Mouse (Mus musculus) embryonic fibroblast, embryonic 13.5 days (primary cell): ENCODE measurements around the gene Ecsit.

Source experiments
- CTCF ChIP-seq: IDR thresholded peaks from 2 replicates; pipeline ENCODE4 v1.5.1; 2011; ENCODE audit warnings: mild to moderate bottlenecking, control low read depth, low read length, moderate library complexity, borderline replicate concordance; ENCODE audit not compliant: insufficient read depth
- POLR2A ChIP-seq: IDR thresholded peaks from 2 replicates; pipeline ENCODE4 v1.6.1; 2011; ENCODE audit warnings: low read depth, mild to moderate bottlenecking, control low read depth, low read length, moderate library complexity

- TF ChIP-seq CTCF (no peak), POLR2A (no peak)
Observed at GRCm38 (mm10) chr9:22064341-22064740, 20.9 kb downstream of the Ecsit start.
